Mouse (Mus musculus) CH12.LX (cell line): ENCODE data around the gene Ttc38. TPM values are rescaled to one million over a fixed set of nuclear protein-coding genes. Genes with fewer than 3 reads are reported as not detected.

Experiments used
- DNase-seq: peaks from one replicate; pipeline ENCODE4 v3.0.0-alpha.2; 2013; ENCODE audit errors: extremely low read depth
- H3K27ac ChIP-seq: 2 replicates; pipeline ENCODE4 v1.5.1; 2012; ENCODE audit warnings: low read depth, mild to moderate bottlenecking, control low read depth, moderate library complexity; ENCODE audit not compliant: insufficient read depth
- H3K27me3 ChIP-seq: replicated peaks from 2 replicates; pipeline ENCODE3; 2012; ENCODE audit warnings: inconsistent platforms
- H3K36me3 ChIP-seq, 2 experiments: replicated peaks in 1 of 2; 2 replicates each; pipeline versions ENCODE3 to v1.6.1; 2012; ENCODE audit warnings: inconsistent platforms in 1 of 2, low read length in 1 of 2, mild to moderate bottlenecking in 1 of 2, mixed read lengths in 1 of 2, moderate library complexity in 1 of 2; ENCODE audit not compliant: control insufficient read depth in 1 of 2, insufficient read depth in 1 of 2
- H3K4me1 ChIP-seq, 2 experiments: 2 replicates each; pipeline ENCODE4 v1.6.1; 2012; ENCODE audit warnings: inconsistent platforms in 1 of 2, moderate library complexity in 1 of 2; ENCODE audit not compliant: insufficient read depth in 2 of 2, control insufficient read depth in 1 of 2
- H3K4me2 ChIP-seq: 2 replicates; pipeline ENCODE4 v1.6.1; 2012; ENCODE audit warnings: low read depth, mild to moderate bottlenecking, control low read depth; ENCODE audit not compliant: poor library complexity, insufficient read depth, severe bottlenecking
- H3K4me3 ChIP-seq, 3 experiments: fragments of 150-350 bp in 1 of 3; sonication (generic) in 1 of 3; replicated peaks in 1 of 3; 2 replicates each; pipeline versions ENCODE3 to v1.5.1; 2011 to 2012; ENCODE audit warnings: low read depth in 2 of 3, low read length in 2 of 3, mild to moderate bottlenecking in 2 of 3, moderate library complexity in 2 of 3, control low read depth in 1 of 3, improper control_type of control experiment in 1 of 3, inconsistent platforms in 1 of 3, mixed read lengths in 1 of 3; ENCODE audit not compliant: poor library complexity in 1 of 3
- H3K79me2 ChIP-seq: replicated peaks from 2 replicates; pipeline ENCODE4 v1.6.1; 2012; ENCODE audit warnings: mild to moderate bottlenecking, moderate library complexity; ENCODE audit not compliant: control insufficient read depth, poor library complexity, insufficient read depth, severe bottlenecking; ENCODE audit errors: extremely low read depth
- H3K9ac ChIP-seq: 2 replicates; pipeline ENCODE4 v1.6.1; 2012; ENCODE audit warnings: low read depth, mild to moderate bottlenecking, control low read depth, moderate library complexity; ENCODE audit not compliant: insufficient read depth
- H3K9me3 ChIP-seq: replicated peaks from 2 replicates; pipeline ENCODE3; 2012; ENCODE audit warnings: low read length, inconsistent platforms, mixed read lengths
- CHD1 ChIP-seq: IDR thresholded peaks from 2 replicates; pipeline ENCODE4 v1.6.1; 2012; ENCODE audit warnings: low read depth, low read length, improper control_type of control experiment, inconsistent platforms
- CTCF ChIP-seq, 2 experiments: IDR thresholded peaks in 1 of 2; conservative IDR thresholded peaks in 1 of 2; 2 replicates each; pipeline ENCODE4 v1.5.1; 2011 to 2012; ENCODE audit warnings: low read depth in 2 of 2, low read length in 2 of 2, improper control_type of control experiment in 1 of 2, inconsistent platforms in 1 of 2, mild to moderate bottlenecking in 1 of 2, moderate library complexity in 1 of 2
- ETS1 ChIP-seq: conservative IDR thresholded peaks from 2 replicates; pipeline ENCODE4 v1.6.1; 2012; ENCODE audit warnings: low read depth, mild to moderate bottlenecking, inconsistent platforms, low read length, improper control_type of control experiment, moderate library complexity
- GABPA ChIP-seq: IDR thresholded peaks from 2 replicates; pipeline ENCODE4 v1.6.1; 2012; ENCODE audit warnings: low read depth, low read length, improper control_type of control experiment, inconsistent platforms; ENCODE audit not compliant: insufficient replicate concordance
- HCFC1 ChIP-seq: IDR thresholded peaks from 2 replicates; pipeline ENCODE4 v1.6.1; 2012; ENCODE audit warnings: low read depth, mild to moderate bottlenecking, inconsistent platforms, low read length, improper control_type of control experiment
- IRF4 ChIP-seq: IDR thresholded peaks from 2 replicates; pipeline ENCODE4 v1.6.1; 2014; ENCODE audit warnings: low read depth, mild to moderate bottlenecking, inconsistent platforms, low read length, improper control_type of control experiment
- JUN ChIP-seq: IDR thresholded peaks from 2 replicates; pipeline ENCODE4 v1.6.1; 2011; ENCODE audit warnings: low read depth, mild to moderate bottlenecking, low read length, improper control_type of control experiment, moderate library complexity; ENCODE audit not compliant: insufficient read depth
- KAT2A ChIP-seq: IDR thresholded peaks from 2 replicates; pipeline ENCODE4 v1.6.1; 2012; ENCODE audit warnings: low read length, improper control_type of control experiment, inconsistent platforms; ENCODE audit not compliant: insufficient replicate concordance
- MAX ChIP-seq: IDR thresholded peaks from 2 replicates; pipeline ENCODE4 v1.6.1; 2011; ENCODE audit warnings: low read length, improper control_type of control experiment
- MAZ ChIP-seq: IDR thresholded peaks from 2 replicates; pipeline ENCODE4 v1.6.1; 2012; ENCODE audit warnings: low read depth, mild to moderate bottlenecking, inconsistent platforms, low read length, improper control_type of control experiment, moderate library complexity
- MEF2A ChIP-seq: IDR thresholded peaks from 2 replicates; pipeline ENCODE4 v1.6.1; 2014; ENCODE audit warnings: low read depth, mild to moderate bottlenecking, inconsistent platforms, low read length, improper control_type of control experiment, borderline replicate concordance
- MYC ChIP-seq: IDR thresholded peaks from 2 replicates; pipeline ENCODE4 v1.6.1; 2011; ENCODE audit warnings: low read depth, mild to moderate bottlenecking, improper control_type of control experiment, low read length
- NELFE ChIP-seq: IDR thresholded peaks from 2 replicates; pipeline ENCODE4 v1.6.1; 2011; ENCODE audit warnings: low read depth, low read length, improper control_type of control experiment
- NRF1 ChIP-seq: IDR thresholded peaks from 2 replicates; pipeline ENCODE4 v1.6.1; 2014; ENCODE audit warnings: low read depth, mild to moderate bottlenecking, inconsistent platforms, low read length, improper control_type of control experiment, moderate library complexity
- PAX5 ChIP-seq: IDR thresholded peaks from 2 replicates; pipeline ENCODE4 v1.6.1; 2012; ENCODE audit warnings: low read length, inconsistent platforms, mixed read lengths
- POLR2A ChIP-seq: IDR thresholded peaks from 2 replicates; pipeline ENCODE4 v1.6.1; 2011; ENCODE audit warnings: low read depth, mild to moderate bottlenecking, improper control_type of control experiment, low read length
- RAD21 ChIP-seq: IDR thresholded peaks from 2 replicates; pipeline ENCODE4 v1.6.1; 2011; ENCODE audit warnings: low read depth, mild to moderate bottlenecking, low read length, improper control_type of control experiment, moderate library complexity
- RCOR1 ChIP-seq: conservative IDR thresholded peaks from 2 replicates; pipeline ENCODE4 v1.6.1; 2012; ENCODE audit warnings: low read depth, mild to moderate bottlenecking, inconsistent platforms, low read length, improper control_type of control experiment
- SIN3A ChIP-seq: IDR thresholded peaks from 2 replicates; pipeline ENCODE4 v1.6.1; 2012; ENCODE audit warnings: low read length, improper control_type of control experiment, inconsistent platforms
- SMC3 ChIP-seq: IDR thresholded peaks from 2 replicates; pipeline ENCODE4 v1.6.1; 2011; ENCODE audit warnings: low read depth, low read length, improper control_type of control experiment
- TBP ChIP-seq: conservative IDR thresholded peaks from 2 replicates; pipeline ENCODE4 v1.6.1; 2011; ENCODE audit warnings: low read depth, low read length, improper control_type of control experiment
- dilution Hi-C: fragments of 300-500 bp; cut with MboI; formaldehyde crosslinking; loops from 2 replicates; pipeline ENCODE4 v1.14.3; 2020; ENCODE audit warnings: low sequenced_read_pairs; ENCODE audit not compliant: extremely low pct_unique_long_range_greater_than_20kb, extremely low pct_ligation_motif_present
- in situ Hi-C: fragments of 300-500 bp; cut with MboI; formaldehyde crosslinking; loops from 3 replicates; pipeline ENCODE4 v1.14.3; 2019; ENCODE audit warnings: low sequenced_read_pairs, low pct_ligation_motif_present, low pct_unique_long_range_greater_than_20kb, mixed read lengths
- polyA plus RNA-seq: library from polyadenylated mRNA; unstranded; fragments of >175 nt; gene quantifications from 2 replicates; pipeline ENCODE4 v1.2.1, GENCODE M21; 2012; ENCODE audit warnings: low read depth; ENCODE audit not compliant: insufficient read length
- total RNA-seq, 2 experiments: library from RNA; depleted of rRNA; stranded (reverse); fragments of 300-350 nt in 1 of 2; fragments of >200 nt in 1 of 2; gene quantifications; 2 replicates each; pipeline ENCODE4 v1.2.3; 2012 to 2014

The Ttc38 gene
- total and polyA plus RNA-seq, 3 experiments, result 5.1 to 5.8 (median 5.1) TPM

GRCm38 (mm10) chr15:85851656-85852392 is 19.7 kb downstream of the Ttc38 start:
- in situ Hi-C loops (no loop called here), dilution Hi-C loops (no loop called here)
- Histone ChIP-seq H3K36me3 (peaks cover 2 to 38% of the 10 kb centered on the region in 2 experiments), H3K9me3 (no peaks in the 10 kb centered on the region), H3K4me2 (no peak overlapping the region), H3K79me2 (no peaks in the 10 kb centered on the region), H3K27me3 (no peaks in the 10 kb centered on the region), H3K4me3 (no peak overlapping the region), H3K4me1 (peaks cover 0 to 17% of the 10 kb centered on the region in 2 experiments; a peak in 3 of 4 replicates), H3K9ac (no peak overlapping the region), H3K27ac (no peak overlapping the region)
- DNase-seq, result no peak
- TF ChIP-seq CTCF (conservative IDR thresholded peaks at IDR 0.05 in 1 of 2, IDR thresholded peaks at IDR 0.05 in 1 of 2; ENCODE audit: low read depth in 2 of 2, low read length in 2 of 2) (peak; percentile 30 to 55; a peak in 3 of 4 replicates), SMC3 (peak; percentile 23; the same call in 1 of the 2 replicates), CHD1 (no peak), RAD21 (peak; percentile 48), MAX (no peak)

GRCm38 (mm10) chr15:85858980-85859489 is 26.9 kb downstream of the Ttc38 start:
- H3K27me3 ChIP-seq, result no peaks in the 10 kb centered on the region

GRCm38 (mm10) chr15:85859490-85860031 is 27.5 kb downstream of the Ttc38 start, which contains the start of gene Gtse1:
TSS of gene Gtse1 (plus strand) at chr15:85859745.
- peak; percentile 97 for DNase-seq
- Histone ChIP-seq H3K27me3 (no peaks in the 10 kb centered on the region), H3K79me2 (peaks cover 32% of the 10 kb centered on the region), H3K36me3 (peaks cover 27 to 47% of the 10 kb centered on the region in 2 experiments), H3K27ac (peak within 1 kb of the TSS; percentile 15), H3K9me3 (no peaks in the 10 kb centered on the region), H3K4me1 (peaks cover 3 to 33% of the 10 kb centered on the region in 2 experiments), H3K9ac (peak within 1 kb of the TSS; percentile 83), H3K4me2 (peak within 1 kb of the TSS; percentile 75), H3K4me3 (peak within 1 kb of the TSS; percentile 80 to 86 (median 84))
- in situ Hi-C loops, result loop anchor here (5.0 kb wide), 2 partner anchors 142 to 247 kb away; no protein-coding TSS in a partner anchor
- dilution Hi-C loops, result no loop called here
- TF ChIP-seq NELFE (peak; percentile 72), IRF4 (peak; percentile 69), ETS1 (peak; percentile 18; the same call in 1 of the 2 replicates), MYC (no peak), PAX5 (no peak), MAZ (peak; percentile 74; the same call in 1 of the 2 replicates), NRF1 (peak; percentile 23; the same call in 1 of the 2 replicates), GABPA (peak; percentile 61; the same call in 1 of the 2 replicates), HCFC1 (peak; percentile 97), CTCF (conservative IDR thresholded peaks at IDR 0.05 in 1 of 2, IDR thresholded peaks at IDR 0.05 in 1 of 2; ENCODE audit: low read depth in 2 of 2, low read length in 2 of 2) (no peak), RCOR1 (0 out of 2 replicates have a peak, but pooled peaks have one; percentile 47), POLR2A (peak; percentile 82), SIN3A (peak; percentile 99), MAX (no peak; the same call in 1 of the 2 replicates), JUN (no peak), TBP (peak; percentile 92), KAT2A (peak; percentile 97; the same call in 1 of the 2 replicates), CHD1 (peak; percentile 93)

More at GRCm38 (mm10) chr15:85858980-85859489, 26.9 kb downstream of the Ttc38 start:
- H3K4me3 ChIP-seq, result peak overlapping the region; percentile 80 to 86 (median 84)
- H3K9me3 ChIP-seq, result no peaks in the 10 kb centered on the region
- in situ Hi-C loops, result no loop called here
- peaks cover 22 to 45% of the 10 kb centered on the region in 2 experiments for H3K36me3 ChIP-seq
- H3K4me2 ChIP-seq, result peak overlapping the region; percentile 48
- dilution Hi-C loops, result no loop called here
- H3K9ac ChIP-seq, result peak overlapping the region; percentile 76
- TF ChIP-seq MEF2A (no peak), IRF4 (no peak), GABPA (no peak), SIN3A (no peak), CHD1 (no peak)
- TF ChIP-seq, all 38 proteins: peak for 0
- H3K27ac ChIP-seq, result no peak overlapping the region
- DNase-seq, result no peak
- peaks cover 30% of the 10 kb centered on the region for H3K79me2 ChIP-seq
- peaks cover 3 to 33% of the 10 kb centered on the region in 2 experiments for H3K4me1 ChIP-seq
